Mouse (Mus musculus): ENCODE results near the gene Gm10803. TPM values are rescaled to one million over a fixed set of nuclear protein-coding genes. Genes with fewer than 3 reads are reported as not detected.
"Not testable (repeated sequence)": the region's sequence is repeated elsewhere in the genome, so short reads cannot be mapped to it uniquely, and the experiment has no call there.

The Gm10803 gene
- not detected in 2 replicates for polyA plus RNA-seq (2016; fragmentation: Nextera tagmentation; extraction: Ambion mirVana)

- 86% methylated on average over 2 of the region's 2 CpGs for WGBS (ENCODE audit: insufficient replicate concordance)
- H3K36me3 ChIP-seq; H3K9ac ChIP-seq; H3K4me3 ChIP-seq; H3K27ac ChIP-seq; H3K27me3 ChIP-seq (replicated peaks); H3K9me3 ChIP-seq (replicated peaks); H3K4me2 ChIP-seq; H3K4me1 ChIP-seq; ATAC-seq: not testable (repeated sequence)
These were observed at the start of gene Gm10803 for GRCm38 (mm10) chr2:93560268-93560667. Gene Gm10803, plus strand, starts transcription at chr2:93560568.

GRCm38 (mm10) chr2:93510839-93511238, 49.5 kb upstream of the Gm10803 start:
- ATAC-seq, result no peak
- H3K4me3 ChIP-seq, result no peak overlapping the region
- no peaks in the 10 kb centered on the region for H3K9me3 ChIP-seq (replicated peaks)
- H3K4me1 ChIP-seq, result no peaks in the 10 kb centered on the region
- no peak overlapping the region for H3K27ac ChIP-seq
- no peak overlapping the region for H3K9ac ChIP-seq
- no peak overlapping the region for H3K4me2 ChIP-seq
- no peaks in the 10 kb centered on the region for H3K36me3 ChIP-seq
- no peaks in the 10 kb centered on the region for H3K27me3 ChIP-seq (replicated peaks)
- WGBS (ENCODE audit: insufficient replicate concordance), result 68% methylated on average over 1 of the region's 1 CpGs

DNA sequence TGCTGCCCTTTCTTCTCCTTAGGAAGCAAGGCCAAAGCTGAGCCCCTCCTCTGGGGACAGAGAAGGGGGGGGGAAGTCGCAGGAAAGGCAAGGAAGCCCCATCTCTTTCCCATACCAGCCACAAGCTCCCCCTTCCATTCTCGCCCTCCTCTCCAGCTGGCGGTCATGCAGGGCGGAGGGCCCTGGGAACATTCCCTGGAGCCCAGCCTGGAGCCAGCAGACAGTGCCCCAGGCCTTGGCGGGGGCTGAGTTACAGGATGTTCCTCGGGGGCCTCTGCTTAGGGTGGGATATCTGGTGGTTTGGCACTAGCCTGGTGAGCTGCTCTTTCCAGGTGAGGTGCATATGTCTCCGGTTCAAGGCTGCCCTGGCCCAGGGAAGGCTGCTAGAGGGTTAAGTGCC, 48.2 kb upstream of the Gm10803 start:
- 53% methylated on average over 7 of the region's 7 CpGs for WGBS (ENCODE audit: insufficient replicate concordance)
- Histone ChIP-seq H3K9me3 (replicated peaks) (no peaks in the 10 kb centered on the region), H3K9ac (no peak overlapping the region), H3K27me3 (replicated peaks) (no peaks in the 10 kb centered on the region), H3K36me3 (no peaks in the 10 kb centered on the region), H3K4me2 (no peak overlapping the region), H3K4me1 (no peaks in the 10 kb centered on the region), H3K27ac (no peak overlapping the region), H3K4me3 (no peak overlapping the region)
- ATAC-seq, result no peak

GRCm38 (mm10) chr2:93515246-93515645, 45.1 kb upstream of the Gm10803 start:
- no peaks in the 10 kb centered on the region for H3K27me3 ChIP-seq (replicated peaks)
- WGBS (ENCODE audit: insufficient replicate concordance), result 52% methylated on average over 4 of the region's 4 CpGs

DNA sequence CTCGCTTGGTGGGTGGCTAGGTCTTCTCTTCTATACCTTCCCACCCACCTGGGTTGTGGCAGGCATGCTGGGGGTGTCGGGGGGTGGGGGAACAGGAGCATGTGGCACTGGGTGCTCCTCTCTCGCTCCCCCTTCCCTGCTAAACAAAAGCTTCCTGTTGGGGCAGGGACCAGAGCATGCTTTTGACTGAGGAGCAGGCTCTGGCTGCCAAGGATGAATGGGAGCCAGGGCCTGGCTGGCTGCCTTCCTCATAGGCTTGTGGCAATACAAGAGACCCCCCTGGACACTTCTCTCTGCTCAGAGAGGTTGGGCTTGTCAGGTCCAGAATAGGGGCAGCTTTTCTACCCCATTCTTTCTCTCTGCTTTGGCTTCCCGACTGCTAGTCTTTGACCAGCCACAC, 39.3 kb upstream of the Gm10803 start:
- Histone ChIP-seq H3K9ac (no peak overlapping the region), H3K9me3 (replicated peaks) (no peaks in the 10 kb centered on the region), H3K4me1 (no peaks in the 10 kb centered on the region), H3K27me3 (replicated peaks) (peaks cover 8% of the 10 kb centered on the region; the same call in 1 of the 2 replicates), H3K4me2 (no peak overlapping the region), H3K4me3 (no peak overlapping the region), H3K36me3 (no peaks in the 10 kb centered on the region), H3K27ac (no peak overlapping the region)
- ATAC-seq, result no peak
- 65% methylated on average over 4 of the region's 4 CpGs for WGBS (ENCODE audit: insufficient replicate concordance)

More at GRCm38 (mm10) chr2:93515246-93515645, 45.1 kb upstream of the Gm10803 start:
- H3K4me1 ChIP-seq, result no peaks in the 10 kb centered on the region
- no peak overlapping the region for H3K9ac ChIP-seq
- no peak overlapping the region for H3K4me2 ChIP-seq
- no peak overlapping the region for H3K4me3 ChIP-seq
- ATAC-seq, result no peak
- no peaks in the 10 kb centered on the region for H3K36me3 ChIP-seq
- no peaks in the 10 kb centered on the region for H3K9me3 ChIP-seq (replicated peaks)
- H3K27ac ChIP-seq, result no peak overlapping the region

GRCm38 (mm10) chr2:93521571-93521970, 38.8 kb upstream of the Gm10803 start:
- H3K4me1 ChIP-seq, result no peaks in the 10 kb centered on the region
- H3K27me3 ChIP-seq (replicated peaks), result peaks cover 8% of the 10 kb centered on the region; the same call in 1 of the 2 replicates
- H3K4me3 ChIP-seq, result no peak overlapping the region
- no peaks in the 10 kb centered on the region for H3K36me3 ChIP-seq
- H3K27ac ChIP-seq, result no peak overlapping the region
- no peak for ATAC-seq
- H3K9me3 ChIP-seq (replicated peaks), result no peaks in the 10 kb centered on the region
- H3K9ac ChIP-seq, result no peak overlapping the region
- WGBS (ENCODE audit: insufficient replicate concordance), result 54% methylated on average over 6 of the region's 6 CpGs
- no peak overlapping the region for H3K4me2 ChIP-seq

GRCm38 (mm10) chr2:93522005-93522404, 38.4 kb upstream of the Gm10803 start:
- ATAC-seq, result no peak
- Histone ChIP-seq H3K4me3 (no peak overlapping the region), H3K27ac (no peak overlapping the region), H3K27me3 (replicated peaks) (peaks cover 8% of the 10 kb centered on the region; the same call in 1 of the 2 replicates), H3K9ac (no peak overlapping the region), H3K9me3 (replicated peaks) (no peaks in the 10 kb centered on the region), H3K4me2 (no peak overlapping the region), H3K36me3 (no peaks in the 10 kb centered on the region), H3K4me1 (no peaks in the 10 kb centered on the region)
- 61% methylated on average over 16 of the region's 16 CpGs for WGBS (ENCODE audit: insufficient replicate concordance)

- Histone ChIP-seq H3K4me1 (no peaks in the 10 kb centered on the region), H3K4me3 (no peak overlapping the region), H3K9ac (no peak overlapping the region), H3K27me3 (replicated peaks) (peaks cover 8% of the 10 kb centered on the region; the same call in 1 of the 2 replicates), H3K36me3 (no peaks in the 10 kb centered on the region), H3K27ac (no peak overlapping the region), H3K9me3 (replicated peaks) (no peaks in the 10 kb centered on the region), H3K4me2 (no peak overlapping the region)
- 64% methylated on average over 16 of the region's 16 CpGs for WGBS (ENCODE audit: insufficient replicate concordance)
- ATAC-seq, result no peak
These were observed 35.2 kb upstream of the Gm10803 start for GRCm38 (mm10) chr2:93525033-93525762.

DNA sequence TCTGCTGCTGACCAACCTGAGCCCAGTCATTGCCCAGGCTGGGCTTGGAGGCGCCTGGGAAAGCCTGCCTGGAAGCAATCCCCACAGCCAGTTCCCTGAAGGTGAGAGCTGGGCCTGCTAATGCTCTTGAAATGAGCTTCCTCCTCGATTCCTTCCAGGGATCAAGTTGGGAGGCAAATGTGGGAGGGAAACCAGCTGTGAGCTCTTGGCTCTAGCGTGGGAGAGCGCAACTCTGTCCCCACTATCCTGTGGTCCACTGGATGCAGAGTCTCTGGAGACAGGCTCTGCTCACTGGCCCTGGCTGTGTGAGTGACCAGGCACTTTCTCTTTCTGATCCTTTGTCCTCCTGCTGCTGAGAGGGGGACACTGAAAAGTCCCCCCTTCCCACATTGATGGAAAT, 30.8 kb upstream of the Gm10803 start:
- H3K4me3 ChIP-seq, result no peak overlapping the region
- H3K4me2 ChIP-seq, result no peak overlapping the region
- no peaks in the 10 kb centered on the region for H3K4me1 ChIP-seq
- WGBS (ENCODE audit: insufficient replicate concordance), result 46% methylated on average over 4 of the region's 4 CpGs
- H3K27ac ChIP-seq, result no peak overlapping the region
- ATAC-seq, result no peak
- H3K9ac ChIP-seq, result no peak overlapping the region
- no peaks in the 10 kb centered on the region for H3K27me3 ChIP-seq (replicated peaks)
- H3K9me3 ChIP-seq (replicated peaks), result no peaks in the 10 kb centered on the region
- H3K36me3 ChIP-seq, result no peaks in the 10 kb centered on the region

DNA sequence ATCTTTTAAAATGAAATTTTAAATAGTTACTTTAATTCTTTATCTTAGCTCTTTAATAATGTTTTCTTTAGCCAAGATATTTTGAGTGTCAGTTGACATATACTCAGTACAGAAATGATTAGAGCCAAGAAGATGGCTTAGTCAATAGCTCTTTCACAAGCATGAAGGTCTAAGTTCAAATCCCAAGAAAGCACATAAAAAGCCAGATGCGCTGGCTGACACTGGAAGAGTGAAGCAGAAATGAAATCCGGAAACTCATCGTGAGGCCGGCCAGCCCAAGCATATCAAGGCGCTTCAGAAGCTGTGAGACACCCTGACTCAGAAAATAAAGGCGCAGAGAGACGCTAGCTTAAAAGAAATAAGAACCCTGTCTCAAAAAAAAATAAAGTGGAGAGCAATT, 26.5 kb upstream of the Gm10803 start:
- Histone ChIP-seq H3K27ac (no peak overlapping the region), H3K9me3 (replicated peaks) (no peaks in the 10 kb centered on the region), H3K4me1 (no peaks in the 10 kb centered on the region), H3K4me2 (no peak overlapping the region), H3K4me3 (no peak overlapping the region), H3K36me3 (no peaks in the 10 kb centered on the region), H3K27me3 (replicated peaks) (no peaks in the 10 kb centered on the region), H3K9ac (no peak overlapping the region)
- ATAC-seq, result no peak
- 77% methylated on average over 7 of the region's 7 CpGs for WGBS (ENCODE audit: insufficient replicate concordance)

GRCm38 (mm10) chr2:93537385-93537967, 22.9 kb upstream of the Gm10803 start:
- ATAC-seq, result no peak; the same call in 1 of the 2 replicates
- no peak overlapping the region for H3K4me3 ChIP-seq
- no peaks in the 10 kb centered on the region for H3K36me3 ChIP-seq
- H3K27me3 ChIP-seq (replicated peaks), result no peaks in the 10 kb centered on the region
- 34% methylated on average over 3 of the region's 3 CpGs for WGBS (ENCODE audit: insufficient replicate concordance)
- no peaks in the 10 kb centered on the region for H3K4me1 ChIP-seq
- no peaks in the 10 kb centered on the region for H3K9me3 ChIP-seq (replicated peaks)
- no peak overlapping the region for H3K9ac ChIP-seq
- H3K4me2 ChIP-seq, result no peak overlapping the region
- no peak overlapping the region for H3K27ac ChIP-seq

DNA sequence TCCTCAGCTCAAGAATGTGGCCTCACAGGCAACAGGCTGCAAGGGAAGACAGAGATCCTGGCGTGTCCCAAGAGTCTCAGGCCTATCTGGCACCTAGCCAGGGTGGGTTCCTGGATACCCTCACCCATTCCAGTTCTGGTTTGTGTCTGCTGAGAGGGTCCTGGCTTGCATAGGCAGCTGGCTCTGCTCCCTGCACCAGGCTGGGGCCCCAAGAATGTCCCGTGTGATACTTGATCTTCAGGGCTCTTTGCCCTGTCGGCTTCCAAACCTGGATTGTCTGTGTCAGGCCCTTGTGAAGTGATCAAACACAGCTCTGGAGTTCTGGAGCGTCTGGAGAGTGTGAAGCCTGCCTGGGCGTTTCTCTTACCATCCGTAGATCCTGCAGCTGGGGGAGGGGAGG, 22.2 kb upstream of the Gm10803 start:
- no peak overlapping the region for H3K4me2 ChIP-seq
- no peak for ATAC-seq
- H3K9ac ChIP-seq, result no peak overlapping the region
- H3K27ac ChIP-seq, result no peak overlapping the region
- H3K36me3 ChIP-seq, result no peaks in the 10 kb centered on the region
- H3K4me1 ChIP-seq, result no peaks in the 10 kb centered on the region
- H3K9me3 ChIP-seq (replicated peaks), result no peaks in the 10 kb centered on the region
- H3K27me3 ChIP-seq (replicated peaks), result no peaks in the 10 kb centered on the region
- 24% methylated on average over 6 of the region's 6 CpGs for WGBS (ENCODE audit: insufficient replicate concordance)
- H3K4me3 ChIP-seq, result no peak overlapping the region
